Mouse (Mus musculus) liver, adult 2 months (tissue): ENCODE measurements at regions not wholly inside any gene's neighbourhood (a gene's known extent, or its start where the extent isn't known, plus 50 kb on each side); places are given as distances from the start of the nearest gene placed in this dataset.

ENCODE experiments used
- CTCF ChIP-seq: fragments of 200-500 bp; IDR thresholded peaks from 2 replicates; pipeline ENCODE4 v1.5.1; 2011; ENCODE audit warnings: low read depth, low read length, control low read depth
- POLR2A ChIP-seq: fragments of 200-500 bp; IDR thresholded peaks from 2 replicates; pipeline ENCODE4 v1.6.1; 2011; ENCODE audit warnings: low read length, control low read depth; ENCODE audit not compliant: insufficient read depth; ENCODE audit errors: extremely low read depth

- TF ChIP-seq POLR2A (no peak), CTCF (no peak)
Observed at GRCm38 (mm10) chr8:26778917-26779537, 198.1 kb upstream of the Zfp703 start.
